Mouse (Mus musculus): ENCODE measurements around the gene Lypd8.

Lypd8 gene

GRCm38 (mm10) chr11:58399985-58400645 is 21.3 kb downstream of the Lypd8 start:
- no peak for DNase-seq (ENCODE audit: low read depth)

- DNase-seq (ENCODE audit: low read depth): no peak
Measured at GRCm38 (mm10) chr11:58400655-58401054, 21.8 kb downstream of the Lypd8 start.

- DNase-seq (ENCODE audit: low read depth): no peak
Measured at GRCm38 (mm10) chr11:58408066-58408465, 29.2 kb downstream of the Lypd8 start.

GRCm38 (mm10) chr11:58418336-58418735 is 39.5 kb downstream of the Lypd8 start:
- no peak for DNase-seq (ENCODE audit: low read depth)

- no peak for DNase-seq (ENCODE audit: low read depth)
Measured at GRCm38 (mm10) chr11:58420815-58421214, 42.0 kb downstream of the Lypd8 start, which contains the start of gene 1810065E05Rik. 1810065E05Rik (plus strand) TSS chr11:58421111.

- no peak for DNase-seq (ENCODE audit: low read depth)
Measured at GRCm38 (mm10) chr11:58432259-58432658, 53.4 kb downstream of the Lypd8 start, which contains the start of gene Gm12253. Gm12253 (plus strand) TSS chr11:58432559.

- no peak for DNase-seq (ENCODE audit: low read depth)
Measured at GRCm38 (mm10) chr11:58437866-58438265, 59.0 kb downstream of the Lypd8 start.
